Mouse (Mus musculus): Measurements from ENCODE around the gene Fam129b.

GRCm38 (mm10) chr2:32874951-32875674 lies 801 bp upstream of the Fam129b start:
- TF ChIP-seq CTCF (IDR thresholded peaks at IDR 0.05; ENCODE audit: low read depth, low read length) (no peak), POLR2A (IDR thresholded peaks at IDR 0.05; ENCODE audit: borderline replicate concordance, low read depth, low read length) (no peak)

All from bone marrow macrophage, adult 2 months (primary cell).